Mouse (Mus musculus) brain, embryonic 14.5 days (tissue): ENCODE measurements around the gene Fndc3b. TPM values are rescaled to one million over a fixed set of nuclear protein-coding genes. Genes with fewer than 3 reads are reported as not detected.

ENCODE experiments used
- DNase-seq: peaks from one replicate; pipeline ENCODE4 v3.0.0-alpha.2; 2011; ENCODE audit warnings: low read depth
- CTCF ChIP-seq: fragments of 200-500 bp; IDR thresholded peaks from 2 replicates; pipeline ENCODE4 v1.5.1; 2012; ENCODE audit warnings: inconsistent platforms, mild to moderate bottlenecking, moderate library complexity, borderline replicate concordance; ENCODE audit not compliant: insufficient read depth, insufficient read length; ENCODE audit errors: extremely low read depth
- POLR2A ChIP-seq: fragments of 200-500 bp; IDR thresholded peaks from 2 replicates; pipeline ENCODE4 v1.6.1; 2012; ENCODE audit warnings: mild to moderate bottlenecking, inconsistent platforms, borderline replicate concordance; ENCODE audit not compliant: poor library complexity, insufficient read depth, insufficient read length, severe bottlenecking; ENCODE audit errors: extremely low read depth
- polyA plus RNA-seq: library from polyadenylated mRNA; depleted of rRNA; stranded (reverse); fragments of >200 nt; gene quantifications from 2 replicates; pipeline ENCODE4 v1.2.3, GENCODE M21; 2012

The Fndc3b gene
- polyA plus RNA-seq, 1 experiment: 10.9 TPM

GRCm38 (mm10) chr3:27656764-27657390 is 54.2 kb downstream of the Fndc3b start:
- no peak for DNase-seq
- TF ChIP-seq POLR2A (no peak), CTCF (no peak)

- no peak for DNase-seq
These were observed 55.4 kb downstream of the Fndc3b start for GRCm38 (mm10) chr3:27655673-27656072.

GRCm38 (mm10) chr3:27655042-27655441 is 56.1 kb downstream of the Fndc3b start:
- no peak for DNase-seq
- TF ChIP-seq POLR2A (no peak), CTCF (no peak)

More at GRCm38 (mm10) chr3:27655673-27656072, 55.4 kb downstream of the Fndc3b start:
- TF ChIP-seq CTCF (no peak), POLR2A (no peak)

GRCm38 (mm10) chr3:27652451-27653011 is 58.6 kb downstream of the Fndc3b start:
- DNase-seq: no peak
- TF ChIP-seq POLR2A (no peak), CTCF (no peak)

- no peak for TF ChIP-seq CTCF
- no peak for TF ChIP-seq POLR2A
- peak; percentile 62 for DNase-seq
These were observed 59.4 kb downstream of the Fndc3b start for GRCm38 (mm10) chr3:27651731-27652130.

DNA sequence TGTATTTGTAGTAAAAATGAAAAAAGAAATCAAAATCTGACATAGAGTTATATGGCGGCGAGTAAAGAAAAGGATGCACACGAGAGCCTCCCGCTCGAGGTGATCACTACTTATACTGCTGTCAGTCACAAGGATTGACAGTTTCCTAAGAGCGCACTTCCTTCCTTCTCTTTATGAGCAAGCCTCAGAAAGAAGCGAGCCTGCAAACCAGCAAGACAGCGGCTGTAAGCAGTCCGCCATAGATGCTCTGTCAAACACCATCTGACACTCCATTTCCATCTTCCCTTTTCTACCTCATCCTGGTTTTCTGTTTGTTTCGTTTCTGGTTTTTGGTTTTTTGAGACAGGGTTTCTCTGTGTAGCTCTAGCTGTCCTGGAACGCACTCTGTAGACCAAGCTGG is 61.0 kb downstream of the Fndc3b start:
- TF ChIP-seq CTCF: no peak
- TF ChIP-seq POLR2A: no peak
- DNase-seq: no peak

DNA sequence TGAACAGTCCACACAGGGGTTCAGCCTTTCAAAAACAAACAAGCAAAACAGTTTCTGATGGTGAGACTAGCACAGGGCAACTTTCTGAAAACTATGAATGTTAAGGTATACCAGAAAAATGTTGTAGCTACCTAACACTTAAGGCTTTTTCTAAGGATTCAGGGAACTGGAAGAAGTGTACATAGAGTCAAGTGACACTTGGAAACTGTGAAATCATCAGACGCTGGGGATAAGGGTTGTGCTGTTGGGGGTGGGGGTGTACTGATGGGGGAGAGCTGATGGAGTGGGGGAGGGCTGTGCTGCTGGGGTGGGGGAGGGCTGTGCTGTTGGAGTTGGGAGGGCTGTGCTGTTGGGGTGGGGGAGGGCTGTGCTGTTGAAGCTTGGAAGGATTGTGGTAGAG is 61.8 kb downstream of the Fndc3b start:
- TF ChIP-seq POLR2A (no peak), CTCF (no peak)
- DNase-seq: no peak

GRCm38 (mm10) chr3:27642381-27642780 is 68.7 kb downstream of the Fndc3b start:
- DNase-seq: no peak
- TF ChIP-seq POLR2A: no peak
- TF ChIP-seq CTCF: no peak

DNA sequence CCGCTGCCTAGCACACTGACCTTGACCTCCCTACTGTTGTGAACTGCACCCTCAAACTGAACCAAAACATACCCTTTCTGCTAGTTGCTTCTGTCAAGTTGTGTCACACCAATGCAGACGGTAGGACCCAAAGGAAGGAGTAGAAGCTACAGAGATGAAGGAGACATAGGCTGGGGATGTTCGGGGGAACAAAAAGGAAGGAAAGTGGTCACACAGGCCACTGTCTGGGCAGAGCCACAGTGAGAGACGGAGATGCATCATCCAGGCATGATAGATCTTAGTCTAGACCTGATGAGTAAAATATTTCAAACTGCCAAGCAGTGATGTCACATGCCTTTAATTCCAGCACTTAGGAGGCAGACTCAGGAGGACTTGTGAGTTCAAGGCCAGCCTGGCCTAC is 71.4 kb downstream of the Fndc3b start:
- no peak for DNase-seq

GRCm38 (mm10) chr3:27637046-27637661 is 74.0 kb downstream of the Fndc3b start:
- DNase-seq: no peak
- TF ChIP-seq CTCF: no peak
- TF ChIP-seq POLR2A: no peak

More for the DNA sequence above, 71.4 kb downstream of the Fndc3b start:
- no peak for TF ChIP-seq POLR2A
- TF ChIP-seq CTCF: no peak

GRCm38 (mm10) chr3:27635776-27636175 is 75.3 kb downstream of the Fndc3b start:
- no peak for DNase-seq
- TF ChIP-seq CTCF: no peak
- no peak for TF ChIP-seq POLR2A

DNA sequence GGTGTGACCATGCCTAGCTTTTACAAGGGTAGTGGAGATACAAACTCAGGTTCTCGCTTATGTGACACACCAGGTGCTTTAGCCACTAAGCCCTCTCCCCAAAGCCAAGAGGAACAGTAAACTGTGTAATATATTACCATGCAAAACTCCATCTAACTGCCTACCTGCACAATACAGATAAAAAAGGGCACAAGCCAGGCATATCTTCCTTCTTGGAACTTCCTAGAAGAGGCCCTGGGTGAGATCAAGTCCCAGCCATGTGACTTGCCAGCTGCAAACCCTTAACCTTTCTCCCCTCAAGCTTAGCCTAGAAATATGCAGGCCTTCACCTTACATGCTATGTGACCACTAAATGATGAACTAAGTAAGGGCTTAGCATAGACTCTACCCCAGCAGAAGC is 78.2 kb downstream of the Fndc3b start:
- TF ChIP-seq CTCF (no peak), POLR2A (no peak)
- no peak for DNase-seq

DNA sequence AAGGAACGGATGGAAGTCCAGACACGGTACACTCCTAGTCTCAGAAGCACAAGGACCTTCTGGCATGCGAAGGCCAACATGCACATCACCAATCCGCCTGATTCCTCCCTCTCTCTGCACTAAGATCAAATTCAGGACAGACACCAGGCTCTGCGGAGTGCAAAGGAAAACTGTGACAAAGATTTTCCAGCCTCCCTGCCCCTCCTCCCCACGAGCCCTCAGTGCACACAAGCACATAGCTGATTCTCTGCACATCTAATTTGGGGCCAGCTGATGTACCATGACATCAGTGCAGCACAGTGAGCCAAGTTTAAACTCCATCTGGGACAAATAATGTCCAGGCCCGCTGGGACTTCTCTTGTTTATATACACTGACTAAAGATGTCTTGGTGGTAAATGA is 80.0 kb downstream of the Fndc3b start:
- TF ChIP-seq CTCF (no peak), POLR2A (no peak)
- peak; percentile 72 for DNase-seq

DNA sequence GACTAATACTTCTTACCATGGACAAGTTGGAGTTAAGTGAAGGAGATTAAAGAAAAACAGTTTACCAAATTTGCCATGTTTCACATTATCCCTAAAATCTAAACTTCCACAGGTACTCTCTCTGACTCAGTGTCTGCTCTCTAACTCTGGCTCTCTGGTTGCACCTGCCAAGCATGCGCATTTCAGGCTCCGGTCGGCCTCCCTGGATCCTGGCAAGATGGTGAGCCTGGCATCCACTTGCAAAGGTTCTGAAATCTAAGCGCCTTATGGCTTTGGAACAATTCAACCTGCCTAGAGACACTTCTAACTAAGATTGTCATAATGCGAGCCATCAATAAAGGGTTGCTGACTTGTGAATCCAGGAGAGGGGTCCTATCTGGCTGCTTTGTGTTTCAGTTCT is 81.4 kb downstream of the Fndc3b start:
- TF ChIP-seq POLR2A: no peak
- no peak for TF ChIP-seq CTCF
- no peak for DNase-seq
